ENCODE assay signal across 8 mouse cellular contexts in the genomic region with DNA sequence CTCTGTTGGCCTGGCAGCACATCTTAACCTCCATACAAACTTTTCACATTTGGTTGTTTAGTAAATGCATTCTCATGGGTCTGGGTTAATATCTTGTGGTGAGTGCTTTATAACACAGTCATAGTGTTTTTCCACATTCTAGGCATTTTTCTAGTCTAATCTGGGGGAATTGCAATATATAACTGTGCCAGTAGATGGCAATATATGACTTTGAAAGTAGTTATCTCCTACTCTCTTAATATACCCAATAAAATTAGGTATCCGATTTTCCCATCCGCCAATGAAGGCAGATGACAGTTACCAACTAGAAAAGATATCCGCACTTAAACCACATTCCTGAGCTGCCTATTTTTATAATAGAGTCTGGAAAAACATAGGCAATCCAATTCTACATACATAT. TPM values are rescaled to one million over a fixed set of nuclear protein-coding genes. Genes with fewer than 3 reads are reported as not detected.
DNase-seq lines count a peak whose midpoint lies in the region; ATAC-seq and TF ChIP-seq lines count a peak whose summit lies in the region.

No protein-coding gene starts in this region.

- no peak overlapping the region for H3K4me3 ChIP-seq in kidney, adult 2 months (ENCODE audit: insufficient read depth, low read depth, low read length)

- no peaks in the 10 kb centered on the region for H3K4me1 ChIP-seq in kidney, adult 2 months (ENCODE audit: control insufficient read depth, insufficient read depth, low read length)

- H3K27ac ChIP-seq in kidney, adult 2 months (ENCODE audit: insufficient read depth, low read depth, low read length), result no peak overlapping the region

- no peaks in the 10 kb centered on the region for H3K36me3 ChIP-seq in kidney, adult 2 months (ENCODE audit: control insufficient read depth, insufficient read depth, low read length)

- peak; percentile 51 for ATAC-seq in CD4-positive, CD25-positive, alpha-beta regulatory T cell, adult 4 months

- DNase-seq in kidney, adult 2 months, result peak; percentile 48
- DNase-seq in kidney, adult 18-20 months, result no peak
- DNase-seq in c-Kit-positive CD71-negative TER-119-negative erythroid progenitor cells, embryonic 14.5 days (ENCODE audit: low read depth), result peak; percentile 17
- DNase-seq in lung, postnatal 10 days, result peak; percentile 7
- no peak for DNase-seq in right cerebral cortex, postnatal 25 days
- DNase-seq in yolk sac, embryonic 10.5 days (ENCODE audit: low spot score), result no peak
- no peak for DNase-seq in B cell, adult 2 months

- TF ChIP-seq CTCF in kidney, adult 2 months (conservative IDR thresholded peaks at IDR 0.05; ENCODE audit: insufficient read depth, insufficient read length, low read depth, low read length), result peak; percentile 32; the same call in 1 of the 2 replicates

- no peak for TF ChIP-seq POLR2A in kidney, adult 2 months (IDR thresholded peaks at IDR 0.05; ENCODE audit: low read depth, low read length)

- no peaks in the 10 kb centered on the region for H3K27me3 ChIP-seq in kidney, adult 2 months (replicated peaks; ENCODE audit: control insufficient read depth, insufficient read depth, low read length)

- WGBS in kidney, adult 2 months, result 4% methylated on average over 3 of the region's 3 CpGs

RNA-seq across cellular contexts. Expression of a gene that starts 11.7 kb away (rescaled TPM):
- polyA plus RNA-seq in kidney, adult 2 months (2012; rRNA removed), result 1.7 and 2.2 TPM in 2 replicates
- 1 to 10 TPM; 3.0 to 3.4 TPM for polyA plus RNA-seq in CD4-positive, CD25-positive, alpha-beta regulatory T cell, adult 4 months (2017; shearing (Covaris generic))

Comparison
In these comparisons a context has a peak if more than half of its experiments do, and no peak if none do; other contexts are left out.
1. DNase-seq: peak in kidney, adult 2 months (single experiment), c-Kit-positive CD71-negative TER-119-negative erythroid progenitor cells, embryonic 14.5 days (single experiment) and lung, postnatal 10 days (single experiment); none in kidney, adult 18-20 months (single experiment), right cerebral cortex, postnatal 25 days (single experiment), yolk sac, embryonic 10.5 days (single experiment) and B cell, adult 2 months (0 of 2).